Mouse (Mus musculus): Measurements from ENCODE around the gene Kif28. TPM values are rescaled to one million over a fixed set of nuclear protein-coding genes. Genes with fewer than 3 reads are reported as not detected.
A peak's percentile ranks its signal among the peaks of the same experiment; 100 is the strongest.
"Not testable (repeated sequence)": the region's sequence is repeated elsewhere in the genome, so short reads cannot be mapped to it uniquely, and the experiment has no call there.

The Kif28 gene
- total RNA-seq (2021): under 1 TPM in 1 of 2 experiments, not detected in 1; 0.10 TPM
- long read RNA-seq, experiment 1: 0 reads
- long read RNA-seq, experiment 2, partial matches to known transcripts: 0 of 1 reads
- long read RNA-seq, experiment 2, other reads (novel, unspliced or antisense): 1 of 1 reads

- no peak for DNase-seq (ENCODE audit: low spot score in 2 of 2)
Measured at GRCm38 (mm10) chr1:179745171-179745570, at the start of gene Kif28. Gene Kif28 (minus strand): TSS chr1:179745271.

- DNase-seq (ENCODE audit: low spot score in 2 of 2): no peak
Measured at GRCm38 (mm10) chr1:179787281-179787680, 42.2 kb upstream of the Kif28 start.

GRCm38 (mm10) chr1:179785502-179785901 lies 40.4 kb upstream of the Kif28 start:
- DNase-seq (ENCODE audit: low spot score in 2 of 2): no peak

- DNase-seq (ENCODE audit: low spot score in 2 of 2): no peak
Measured at GRCm38 (mm10) chr1:179784098-179784497, 39.0 kb upstream of the Kif28 start.

GRCm38 (mm10) chr1:179776831-179777230 lies 31.8 kb upstream of the Kif28 start:
- no peak for DNase-seq (ENCODE audit: low spot score in 2 of 2)

GRCm38 (mm10) chr1:179760553-179760952 lies 15.5 kb upstream of the Kif28 start:
- DNase-seq (ENCODE audit: low spot score in 2 of 2): no peak

- DNase-seq (ENCODE audit: low spot score in 2 of 2): no peak
Measured at GRCm38 (mm10) chr1:179760086-179760485, 15.0 kb upstream of the Kif28 start.

- DNase-seq (ENCODE audit: low spot score in 2 of 2): no peak
Measured at GRCm38 (mm10) chr1:179756477-179756876, 11.4 kb upstream of the Kif28 start.

- DNase-seq (ENCODE audit: low spot score in 2 of 2): no peak
Measured at GRCm38 (mm10) chr1:179753006-179753405, 7.9 kb upstream of the Kif28 start.

- no peak for DNase-seq (ENCODE audit: low spot score in 2 of 2)
Measured at GRCm38 (mm10) chr1:179752276-179752675, 7.2 kb upstream of the Kif28 start.

- no peak for DNase-seq (ENCODE audit: low spot score in 2 of 2)
Measured at GRCm38 (mm10) chr1:179743593-179744193, 1.4 kb downstream of the Kif28 start.

- no peak for DNase-seq (ENCODE audit: low spot score in 2 of 2)
Measured at GRCm38 (mm10) chr1:179736483-179736882, 8.6 kb downstream of the Kif28 start.

GRCm38 (mm10) chr1:179734500-179735474 lies 10.3 kb downstream of the Kif28 start:
- peak; percentile 66 to 68 for DNase-seq (ENCODE audit: low spot score in 2 of 2)

GRCm38 (mm10) chr1:179731391-179731790 lies 13.7 kb downstream of the Kif28 start:
- DNase-seq (ENCODE audit: low spot score in 2 of 2): no peak

GRCm38 (mm10) chr1:179728661-179729060 lies 16.4 kb downstream of the Kif28 start:
- DNase-seq (ENCODE audit: low spot score in 2 of 2): no peak

GRCm38 (mm10) chr1:179722811-179723469 lies 22.1 kb downstream of the Kif28 start:
- no peak for DNase-seq (ENCODE audit: low spot score in 2 of 2)

GRCm38 (mm10) chr1:179715786-179716185 lies 29.3 kb downstream of the Kif28 start:
- DNase-seq (ENCODE audit: low spot score in 2 of 2): no peak

GRCm38 (mm10) chr1:179715289-179715688 lies 29.8 kb downstream of the Kif28 start:
- DNase-seq (ENCODE audit: low spot score in 2 of 2): not testable (repeated sequence)

GRCm38 (mm10) chr1:179713367-179713766 lies 31.7 kb downstream of the Kif28 start:
- no peak for DNase-seq (ENCODE audit: low spot score in 2 of 2)

- no peak for DNase-seq (ENCODE audit: low spot score in 2 of 2)
Measured at GRCm38 (mm10) chr1:179712658-179713057, 32.4 kb downstream of the Kif28 start.

GRCm38 (mm10) chr1:179710739-179711138 lies 34.3 kb downstream of the Kif28 start:
- no peak for DNase-seq (ENCODE audit: low spot score in 2 of 2)

Data from adrenal gland, adult 18-20 months (tissue).